Mouse (Mus musculus) heart, embryonic 15.5 days (tissue): ENCODE measurements around the gene Tsen2. TPM values are rescaled to one million over a fixed set of nuclear protein-coding genes. Genes with fewer than 3 reads are reported as not detected.

ENCODE experiments used
- ATAC-seq: fragments of 200-750 bp; cut with Nextera tagmentation; replicated peaks from 2 replicates; pipeline ENCODE4 v1.8.0; 2017; ENCODE audit warnings: low read depth, moderate TSS enrichment; ENCODE audit not compliant: insufficient number of reproducible peaks, insufficient read depth, low FRiP score
- H3K27ac ChIP-seq: fragments of 300-500 bp; sonication (generic); 2 replicates; pipeline ENCODE4 v1.5.1; 2015; ENCODE audit warnings: mild to moderate bottlenecking, inconsistent platforms
- H3K27me3 ChIP-seq: fragments of 300-500 bp; sonication (generic); 2 replicates; pipeline ENCODE4 v1.6.1; 2015; ENCODE audit warnings: inconsistent platforms
- H3K36me3 ChIP-seq: fragments of 300-500 bp; sonication (generic); 2 replicates; pipeline ENCODE4 v1.6.1; 2015; ENCODE audit warnings: mild to moderate bottlenecking, inconsistent platforms
- H3K4me1 ChIP-seq: fragments of 300-500 bp; sonication (generic); replicated peaks from 2 replicates; pipeline ENCODE4 v1.6.1; 2015; ENCODE audit warnings: inconsistent platforms
- H3K4me2 ChIP-seq: fragments of 300-500 bp; sonication (generic); 2 replicates; pipeline ENCODE4 v1.6.1; 2015; ENCODE audit warnings: inconsistent platforms, mild to moderate bottlenecking, moderate library complexity
- H3K4me3 ChIP-seq: fragments of 300-500 bp; sonication (generic); 2 replicates; pipeline ENCODE4 v1.5.1; 2015; ENCODE audit warnings: mild to moderate bottlenecking, inconsistent platforms
- H3K9ac ChIP-seq: fragments of 300-500 bp; sonication (generic); 2 replicates; pipeline ENCODE4 v1.6.1; 2015; ENCODE audit warnings: mild to moderate bottlenecking, inconsistent platforms
- H3K9me3 ChIP-seq: fragments of 300-500 bp; sonication (generic); replicated peaks from 2 replicates; pipeline ENCODE4 v1.6.1; 2016; ENCODE audit warnings: inconsistent platforms
- WGBS: fragments of 180-500 bp; shearing (Covaris S2); methylation state at CpG from one replicate; pipeline ENCODE4 v1.1.7; 2015; ENCODE audit warnings: mixed read lengths; 5-methylcytosine and 5-hydroxymethylcytosine counted together
- polyA plus RNA-seq: library from polyadenylated mRNA; unstranded; fragments of >200 nt; fragmentation: Nextera tagmentation; extraction: Ambion mirVana; gene quantifications from 2 replicates; pipeline ENCODE4 v1.2.1, GENCODE M21; 2015

Tsen2 gene
- polyA plus RNA-seq, 1 experiment from 2014 or later: 16.8 TPM

- peak within 1 kb of the TSS; percentile 97 for H3K4me3 ChIP-seq
- no peaks in the 10 kb centered on the region for H3K36me3 ChIP-seq
- H3K9me3 ChIP-seq: no peaks in the 10 kb centered on the region
- H3K4me2 ChIP-seq: peak within 1 kb of the TSS; percentile 75
- WGBS: under 1% methylated on average over 56 of the region's 61 CpGs
- peak; percentile 91 for ATAC-seq
- H3K4me1 ChIP-seq: peaks cover 11% of the 10 kb centered on the region; the same call in 1 of the 2 replicates
- peak within 1 kb of the TSS; percentile 88 for H3K27ac ChIP-seq
- peak within 1 kb of the TSS; percentile 95 for H3K9ac ChIP-seq
- no peaks in the 10 kb centered on the region for H3K27me3 ChIP-seq
These were observed 57.5 kb downstream of the Tsen2 start, which contains the start of gene Mkrn2 for GRCm38 (mm10) chr6:115601715-115602523. TSS of gene Mkrn2 (plus strand) at chr6:115601902.

GRCm38 (mm10) chr6:115606461-115606860 lies 62.0 kb downstream of the Tsen2 start:
- peaks cover 10% of the 10 kb centered on the region; the same call in 1 of the 2 replicates for H3K4me1 ChIP-seq
- no peak overlapping the region for H3K4me2 ChIP-seq
- no peak overlapping the region for H3K27ac ChIP-seq
- no peaks in the 10 kb centered on the region for H3K9me3 ChIP-seq
- no peaks in the 10 kb centered on the region for H3K27me3 ChIP-seq
- H3K9ac ChIP-seq: no peak overlapping the region
- ATAC-seq: no peak
- 74% methylated on average over 1 of the region's 1 CpGs for WGBS
- H3K4me3 ChIP-seq: no peak overlapping the region
- no peaks in the 10 kb centered on the region for H3K36me3 ChIP-seq

- ATAC-seq: no peak
- no peaks in the 10 kb centered on the region for H3K27me3 ChIP-seq
- peaks cover 8% of the 10 kb centered on the region; the same call in 1 of the 2 replicates for H3K4me1 ChIP-seq
- WGBS: 71% methylated on average over 4 of the region's 4 CpGs
- H3K4me2 ChIP-seq: no peak overlapping the region
- no peaks in the 10 kb centered on the region for H3K9me3 ChIP-seq
- H3K27ac ChIP-seq: no peak overlapping the region
- H3K9ac ChIP-seq: no peak overlapping the region
- H3K36me3 ChIP-seq: peaks cover 8% of the 10 kb centered on the region; the same call in 1 of the 2 replicates
- no peak overlapping the region for H3K4me3 ChIP-seq
These were observed 63.0 kb downstream of the Tsen2 start for GRCm38 (mm10) chr6:115607429-115607828.

DNA sequence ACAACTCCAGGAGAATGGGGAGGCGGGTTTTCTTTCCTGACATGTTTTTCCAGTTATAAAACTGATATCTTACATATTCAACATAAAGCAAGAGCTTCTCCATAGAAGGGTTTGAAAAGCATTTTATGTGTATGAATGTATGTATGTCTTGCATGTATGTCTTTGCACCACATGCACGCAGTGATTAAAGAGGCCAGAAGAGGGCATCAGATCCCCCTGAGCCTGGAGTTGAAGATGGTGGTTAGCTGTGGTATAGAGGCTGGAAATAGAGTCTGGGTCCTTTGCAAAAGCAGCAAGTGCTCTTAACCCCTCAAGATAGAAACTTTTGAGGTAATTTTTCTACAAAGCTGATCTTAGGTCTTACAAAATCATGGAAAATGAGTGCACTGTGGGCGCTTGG lies 64.7 kb downstream of the Tsen2 start:
- 69% methylated on average over 3 of the region's 3 CpGs for WGBS

DNA sequence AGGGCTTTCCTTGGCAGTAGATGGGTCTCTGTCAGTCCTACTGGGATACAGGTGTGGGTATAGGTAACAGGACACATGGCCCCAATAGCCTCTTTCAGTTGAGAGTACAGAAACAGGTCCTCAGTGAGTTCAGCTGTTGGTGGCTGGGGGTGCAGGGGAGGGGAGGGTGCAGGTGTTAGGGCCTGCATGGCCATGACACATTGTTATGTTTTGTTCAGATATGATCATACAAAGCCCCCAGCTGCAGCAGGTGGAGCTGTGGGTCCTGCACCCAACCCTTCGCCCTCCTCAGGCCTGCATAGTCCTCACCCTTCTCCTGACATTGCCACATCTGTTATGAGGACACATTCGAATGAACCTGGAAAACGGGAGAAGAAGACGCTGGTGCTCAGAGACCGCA lies 65.8 kb downstream of the Tsen2 start:
- no peak overlapping the region for H3K9ac ChIP-seq
- H3K27me3 ChIP-seq: no peaks in the 10 kb centered on the region
- H3K4me2 ChIP-seq: no peak overlapping the region
- peaks cover 30% of the 10 kb centered on the region for H3K36me3 ChIP-seq
- 91% methylated on average over 5 of the region's 5 CpGs for WGBS
- H3K27ac ChIP-seq: no peak overlapping the region
- H3K4me3 ChIP-seq: no peak overlapping the region
- ATAC-seq: no peak
- H3K4me1 ChIP-seq: no peaks in the 10 kb centered on the region
- no peaks in the 10 kb centered on the region for H3K9me3 ChIP-seq

More for the DNA sequence above, 64.7 kb downstream of the Tsen2 start:
- Histone ChIP-seq H3K9ac (no peak overlapping the region), H3K9me3 (no peaks in the 10 kb centered on the region), H3K27ac (no peak overlapping the region), H3K36me3 (peaks cover 19% of the 10 kb centered on the region; the same call in 1 of the 2 replicates), H3K4me2 (no peak overlapping the region), H3K27me3 (no peaks in the 10 kb centered on the region), H3K4me3 (no peak overlapping the region), H3K4me1 (no peaks in the 10 kb centered on the region)
- no peak for ATAC-seq

DNA sequence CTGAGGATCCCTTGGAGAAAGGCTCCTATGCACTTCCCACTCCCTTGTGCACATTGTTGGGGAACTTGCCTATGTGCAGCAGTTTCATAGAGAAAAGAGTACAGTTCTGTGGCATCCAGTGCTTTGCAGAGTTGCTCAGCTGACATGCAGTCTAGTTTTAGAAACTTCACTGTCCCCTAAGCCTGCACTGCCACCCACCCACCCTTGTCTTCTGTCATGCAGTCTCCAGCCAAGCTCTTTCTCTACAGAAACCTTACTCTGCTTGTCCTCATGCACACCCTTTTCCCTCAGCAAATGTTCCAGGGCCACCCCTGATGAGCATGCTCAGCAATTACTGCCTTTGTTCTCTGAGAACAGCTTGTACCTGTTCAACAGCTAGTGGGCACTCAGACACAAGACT lies 69.3 kb downstream of the Tsen2 start:
- Histone ChIP-seq H3K4me3 (no peak overlapping the region), H3K27me3 (no peaks in the 10 kb centered on the region), H3K27ac (no peak overlapping the region), H3K9ac (no peak overlapping the region), H3K36me3 (peaks cover 65% of the 10 kb centered on the region), H3K4me2 (no peak overlapping the region), H3K4me1 (no peaks in the 10 kb centered on the region), H3K9me3 (no peaks in the 10 kb centered on the region)
- ATAC-seq: no peak

- no peaks in the 10 kb centered on the region for H3K4me1 ChIP-seq
- no peak overlapping the region for H3K9ac ChIP-seq
- H3K36me3 ChIP-seq: peaks cover 87% of the 10 kb centered on the region
- H3K4me2 ChIP-seq: no peak overlapping the region
- no peaks in the 10 kb centered on the region for H3K9me3 ChIP-seq
- no peaks in the 10 kb centered on the region for H3K27me3 ChIP-seq
- no peak overlapping the region for H3K4me3 ChIP-seq
- no peak for ATAC-seq
- H3K27ac ChIP-seq: no peak overlapping the region
- WGBS: 80% methylated on average over 3 of the region's 3 CpGs
These were observed 71.5 kb downstream of the Tsen2 start for GRCm38 (mm10) chr6:115615983-115616382.

DNA sequence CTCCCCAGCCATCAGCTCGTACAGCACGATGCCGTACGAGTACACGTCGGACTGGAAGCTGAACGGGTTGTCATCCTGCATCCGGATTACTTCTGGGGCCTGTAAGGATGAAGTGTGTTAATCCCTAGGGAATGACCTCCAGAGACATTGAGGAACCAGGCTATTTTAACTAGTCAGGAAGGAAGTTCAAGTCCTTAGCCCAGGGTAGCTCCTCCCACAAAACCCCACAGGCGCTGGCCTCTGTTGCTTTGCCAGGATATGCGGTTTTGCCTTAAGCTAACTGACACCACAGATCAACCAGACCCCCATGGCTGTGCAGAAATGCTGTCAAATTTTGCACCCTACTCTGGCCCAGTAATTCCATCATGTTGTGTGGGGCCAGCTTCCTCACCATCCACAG lies 75.4 kb downstream of the Tsen2 start:
- no peak for ATAC-seq
- 78% methylated on average over 10 of the region's 10 CpGs for WGBS
- H3K4me3 ChIP-seq: no peak overlapping the region
- no peak overlapping the region for H3K9ac ChIP-seq
- H3K4me2 ChIP-seq: no peak overlapping the region
- H3K27ac ChIP-seq: no peak overlapping the region
- H3K36me3 ChIP-seq: peaks cover 100% of the 10 kb centered on the region
- no peaks in the 10 kb centered on the region for H3K27me3 ChIP-seq
- no peaks in the 10 kb centered on the region for H3K9me3 ChIP-seq
- H3K4me1 ChIP-seq: no peaks in the 10 kb centered on the region

DNA sequence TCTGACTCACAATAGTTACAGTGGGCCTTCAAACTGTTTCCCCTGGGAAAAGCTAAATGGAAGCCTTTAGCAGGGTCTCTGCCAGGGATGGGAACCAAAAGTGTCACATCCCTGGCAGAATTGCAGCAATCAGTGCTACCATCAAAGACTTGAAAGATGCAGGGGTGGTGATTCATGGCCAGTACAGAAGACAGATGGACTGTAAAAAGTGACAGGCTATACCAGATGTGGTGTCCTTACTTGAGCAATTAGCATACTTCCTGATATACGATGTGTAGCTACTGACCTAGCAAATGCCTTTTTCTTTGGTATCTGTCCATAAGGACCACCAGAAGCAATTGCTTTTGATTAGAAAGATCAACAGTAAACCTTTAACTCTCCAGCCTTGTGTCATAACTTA lies 76.5 kb downstream of the Tsen2 start:
- Histone ChIP-seq H3K4me2 (no peak overlapping the region), H3K36me3 (peaks cover 99% of the 10 kb centered on the region), H3K27me3 (no peaks in the 10 kb centered on the region), H3K9ac (no peak overlapping the region), H3K9me3 (no peaks in the 10 kb centered on the region), H3K27ac (no peak overlapping the region), H3K4me1 (no peaks in the 10 kb centered on the region), H3K4me3 (no peak overlapping the region)
- no peak for ATAC-seq
- WGBS: 81% methylated on average over 1 of the region's 1 CpGs

GRCm38 (mm10) chr6:115626121-115626520 lies 81.7 kb downstream of the Tsen2 start:
- no peaks in the 10 kb centered on the region for H3K27me3 ChIP-seq
- no peak overlapping the region for H3K4me3 ChIP-seq
- no peak overlapping the region for H3K27ac ChIP-seq
- H3K4me1 ChIP-seq: no peaks in the 10 kb centered on the region
- peaks cover 79% of the 10 kb centered on the region for H3K36me3 ChIP-seq
- ATAC-seq: no peak
- H3K9ac ChIP-seq: no peak overlapping the region
- H3K9me3 ChIP-seq: no peaks in the 10 kb centered on the region
- H3K4me2 ChIP-seq: no peak overlapping the region
- WGBS: 86% methylated on average over 5 of the region's 5 CpGs
